Mouse (Mus musculus) lung, postnatal 0 days (tissue): ENCODE data around the gene Gm11114. TPM values are rescaled to one million over a fixed set of nuclear protein-coding genes. Genes with fewer than 3 reads are reported as not detected.

ENCODE experiments used
- ATAC-seq: fragments of 200-750 bp; cut with Nextera tagmentation; 2 replicates; pipeline ENCODE4 v1.8.0; 2017; ENCODE audit warnings: moderate library complexity
- DNase-seq: peaks from one replicate; pipeline ENCODE4 v3.0.0-alpha.2; 2016; ENCODE audit warnings: low spot score
- H3K27ac ChIP-seq: fragments of 300-500 bp; sonication (generic); 2 replicates; pipeline ENCODE4 v1.5.1; 2014; ENCODE audit warnings: antibody characterized with exemption, mild to moderate bottlenecking, low read length, mixed read lengths
- H3K27me3 ChIP-seq: fragments of 300-500 bp; sonication (generic); replicated peaks from 2 replicates; pipeline ENCODE4 v1.6.1; 2014; ENCODE audit warnings: low read length, mixed read lengths; ENCODE audit not compliant: insufficient read depth
- H3K36me3 ChIP-seq: fragments of 300-500 bp; sonication (generic); 2 replicates; pipeline ENCODE4 v1.6.1; 2014; ENCODE audit warnings: low read length, mixed read lengths; ENCODE audit not compliant: insufficient read depth
- H3K4me1 ChIP-seq: fragments of 300-500 bp; sonication (generic); 2 replicates; pipeline ENCODE4 v1.6.1; 2014; ENCODE audit warnings: antibody characterized with exemption, low read depth, low read length, mixed read lengths; ENCODE audit not compliant: insufficient read depth
- H3K4me2 ChIP-seq: fragments of 300-500 bp; sonication (generic); replicated peaks from 2 replicates; pipeline ENCODE4 v1.6.1; 2014; ENCODE audit warnings: low read depth, mild to moderate bottlenecking, low read length, moderate library complexity, mixed read lengths
- H3K4me3 ChIP-seq: fragments of 300-500 bp; sonication (generic); 2 replicates; pipeline ENCODE4 v1.5.1; 2014; ENCODE audit warnings: low read depth, low read length
- H3K9ac ChIP-seq: fragments of 300-500 bp; sonication (generic); replicated peaks from 2 replicates; pipeline ENCODE4 v1.6.1; 2014; ENCODE audit warnings: low read depth, mild to moderate bottlenecking
- H3K9me3 ChIP-seq: fragments of 300-500 bp; sonication (generic); 2 replicates; pipeline ENCODE4 v1.6.1; 2016; ENCODE audit warnings: low read length, mixed read lengths
- CTCF ChIP-seq: IDR thresholded peaks from 2 replicates; pipeline ENCODE4 v1.5.1; 2016; ENCODE audit warnings: antibody characterized with exemption, mild to moderate bottlenecking
- EP300 ChIP-seq: IDR thresholded peaks from 2 replicates; pipeline ENCODE4 v1.6.1; 2016; ENCODE audit warnings: antibody characterized with exemption, mild to moderate bottlenecking, control low read depth
- WGBS: fragments of 180-500 bp; shearing (Covaris S2); extraction: QIAGEN DNeasy Blood & Tissue Kit; methylation state at CpG from one replicate; pipeline ENCODE4 v1.1.7; 2014; 5-methylcytosine and 5-hydroxymethylcytosine counted together
- polyA plus RNA-seq: library from polyadenylated mRNA; unstranded; fragments of >200 nt; fragmentation: Nextera tagmentation; extraction: Ambion mirVana; gene quantifications from 2 replicates; pipeline ENCODE4 v1.2.1, GENCODE M21; 2015

The Gm11114 gene
- polyA plus RNA-seq: not detected in 2 replicates

GRCm38 (mm10) chr9:85312473-85312872 is at the start of gene Gm11114:
TSS of gene Gm11114 (plus strand) at chr9:85312773.
- WGBS: 83% methylated on average over 6 of the region's 6 CpGs
- no peaks in the 10 kb centered on the region for H3K27me3 ChIP-seq

GRCm38 (mm10) chr9:85266847-85267246 is 45.7 kb upstream of the Gm11114 start:
- Histone ChIP-seq H3K4me3 (no peak overlapping the region), H3K27me3 (no peaks in the 10 kb centered on the region), H3K4me1 (no peaks in the 10 kb centered on the region), H3K9ac (no peak overlapping the region), H3K27ac (no peak overlapping the region), H3K36me3 (no peaks in the 10 kb centered on the region), H3K4me2 (no peak overlapping the region), H3K9me3 (no peaks in the 10 kb centered on the region)
- ATAC-seq: no peak
- 50% methylated on average over 5 of the region's 5 CpGs for WGBS
- no peak for DNase-seq
- TF ChIP-seq EP300 (no peak), CTCF (no peak)

More at GRCm38 (mm10) chr9:85312473-85312872, at the start of gene Gm11114:
- TF ChIP-seq CTCF (no peak), EP300 (no peak)
- H3K36me3 ChIP-seq: no peaks in the 10 kb centered on the region
- ATAC-seq: no peak
- no peak within 1 kb of the TSS for H3K4me3 ChIP-seq
- no peak within 1 kb of the TSS for H3K9ac ChIP-seq
- H3K4me2 ChIP-seq: no peak within 1 kb of the TSS
- H3K4me1 ChIP-seq: no peaks in the 10 kb centered on the region
- no peaks in the 10 kb centered on the region for H3K9me3 ChIP-seq
- no peak for DNase-seq
- H3K27ac ChIP-seq: no peak within 1 kb of the TSS

- no peak overlapping the region for H3K9ac ChIP-seq
- ATAC-seq (no peak), DNase-seq (no peak)
- H3K36me3 ChIP-seq: no peaks in the 10 kb centered on the region
- H3K27me3 ChIP-seq: no peaks in the 10 kb centered on the region
- H3K4me2 ChIP-seq: no peak overlapping the region
- no peaks in the 10 kb centered on the region for H3K4me1 ChIP-seq
- no peak overlapping the region for H3K27ac ChIP-seq
- WGBS: 63% methylated on average over 2 of the region's 2 CpGs
- TF ChIP-seq EP300: no peak
- no peak for TF ChIP-seq CTCF
- no peak overlapping the region for H3K4me3 ChIP-seq
- H3K9me3 ChIP-seq: no peaks in the 10 kb centered on the region
Observed at GRCm38 (mm10) chr9:85274114-85274513, 38.5 kb upstream of the Gm11114 start.

GRCm38 (mm10) chr9:85302849-85303248 is 9.7 kb upstream of the Gm11114 start:
- 62% methylated on average over 4 of the region's 4 CpGs for WGBS
- Histone ChIP-seq H3K9me3 (no peaks in the 10 kb centered on the region), H3K36me3 (no peaks in the 10 kb centered on the region), H3K4me1 (no peaks in the 10 kb centered on the region), H3K4me3 (no peak overlapping the region), H3K27me3 (no peaks in the 10 kb centered on the region), H3K4me2 (no peak overlapping the region), H3K9ac (no peak overlapping the region), H3K27ac (no peak overlapping the region)
- TF ChIP-seq EP300 (no peak), CTCF (no peak)
- no peak for ATAC-seq
- DNase-seq: no peak

- Histone ChIP-seq H3K9me3 (no peaks in the 10 kb centered on the region), H3K9ac (no peak overlapping the region), H3K4me3 (no peak overlapping the region), H3K27me3 (no peaks in the 10 kb centered on the region), H3K27ac (no peak overlapping the region), H3K4me2 (no peak overlapping the region), H3K4me1 (no peaks in the 10 kb centered on the region), H3K36me3 (no peaks in the 10 kb centered on the region)
- WGBS: 71% methylated on average over 3 of the region's 3 CpGs
- ATAC-seq: no peak
- TF ChIP-seq CTCF (no peak), EP300 (no peak)
- no peak for DNase-seq
Observed at GRCm38 (mm10) chr9:85303378-85303777, 9.2 kb upstream of the Gm11114 start.

GRCm38 (mm10) chr9:85316122-85316521 is 3.5 kb downstream of the Gm11114 start:
- no peak for ATAC-seq
- H3K4me1 ChIP-seq: no peaks in the 10 kb centered on the region
- DNase-seq: no peak
- 35% methylated on average over 1 of the region's 1 CpGs for WGBS
- H3K9ac ChIP-seq: no peak overlapping the region
- no peaks in the 10 kb centered on the region for H3K36me3 ChIP-seq
- no peaks in the 10 kb centered on the region for H3K27me3 ChIP-seq
- H3K27ac ChIP-seq: no peak overlapping the region
- no peak overlapping the region for H3K4me2 ChIP-seq
- no peak overlapping the region for H3K4me3 ChIP-seq
- TF ChIP-seq CTCF: no peak
- TF ChIP-seq EP300: no peak
- no peaks in the 10 kb centered on the region for H3K9me3 ChIP-seq
